Mouse (Mus musculus): Measurements from ENCODE around the gene Ms4a6b.

- TF ChIP-seq SMC3 (IDR thresholded peaks at IDR 0.05; ENCODE audit: low read depth, low read length), result no peak
- TF ChIP-seq TBP (IDR thresholded peaks at IDR 0.05; ENCODE audit: low read depth, low read length), result no peak
- no peak for TF ChIP-seq ELF1 (IDR thresholded peaks at IDR 0.05; ENCODE audit: low read depth, low read length)
- TF ChIP-seq POLR2A (IDR thresholded peaks at IDR 0.05; ENCODE audit: control insufficient read depth in 1 of 2, insufficient read depth in 1 of 2, low read depth in 1 of 2, low read length in 2 of 2, poor library complexity in 1 of 2), result no peak
- TF ChIP-seq USF1 (IDR thresholded peaks at IDR 0.05; ENCODE audit: low read depth, low read length), result no peak
- TF ChIP-seq CTCF (IDR thresholded peaks at IDR 0.05 in 2 of 3, conservative IDR thresholded peaks at IDR 0.05 in 1 of 3; ENCODE audit: control insufficient read depth in 1 of 3, insufficient read depth in 1 of 3, low read depth in 2 of 3, low read length in 3 of 3, poor library complexity in 1 of 3, severe bottlenecking in 1 of 3), result no peak
- TF ChIP-seq NRF1 (IDR thresholded peaks at IDR 0.05; ENCODE audit: insufficient read depth, low read depth, low read length, poor library complexity, severe bottlenecking), result no peak
- no peak for TF ChIP-seq RAD21 (IDR thresholded peaks at IDR 0.05; ENCODE audit: low read depth, low read length)
- TF ChIP-seq GATA1 (IDR thresholded peaks at IDR 0.05; ENCODE audit: low read depth, low read length), result no peak
- no peak for TF ChIP-seq UBTF (IDR thresholded peaks at IDR 0.05; ENCODE audit: borderline replicate concordance, insufficient read depth, low read depth, low read length)
- TF ChIP-seq HCFC1 (IDR thresholded peaks at IDR 0.05; ENCODE audit: low read depth, low read length), result no peak
- TF ChIP-seq ETS1 (IDR thresholded peaks at IDR 0.05; ENCODE audit: low read depth, low read length), result no peak
- TF ChIP-seq MXI1 (IDR thresholded peaks at IDR 0.05; ENCODE audit: low read depth, low read length), result no peak
Observed at GRCm38 (mm10) chr19:11486599-11486998, 29.7 kb upstream of the Ms4a6b start.

Measured in MEL (cell line).